In genomic region chr17:31967311-31967710, GRCm38 (mm10) we compare ENCODE assay signal across 15 mouse cellular contexts.
DNase-seq lines count a peak whose midpoint lies in the region; ATAC-seq and TF ChIP-seq lines count a peak whose summit lies in the region.
"Had no signal": no experiment of that assay in that cellular context is flagged by ENCODE, and none has a peak within 500 bp of the region (broad histone marks: within the 10 kb centered on the region; RNA-seq: fewer than 3 reads in every experiment).

No protein-coding gene starts in this region.

- dilution Hi-C loops in CH12.LX (cut with MboI; ENCODE audit: extremely low pct_ligation_motif_present, extremely low pct_unique_long_range_greater_than_20kb, low sequenced_read_pairs) = no loop called here

- H3K9me3 ChIP-seq in forebrain, postnatal 0 days (ENCODE audit: low read length) = no peaks in the 10 kb centered on the region
- no peaks in the 10 kb centered on the region for H3K9me3 ChIP-seq in forebrain, embryonic 11.5 days (ENCODE audit: control insufficient read depth, low read length)
- H3K9me3 ChIP-seq in kidney, postnatal 0 days (replicated peaks; ENCODE audit: low read length) = no peaks in the 10 kb centered on the region
- peaks cover 2% of the 10 kb centered on the region for H3K9me3 ChIP-seq in CH12.LX (replicated peaks; ENCODE audit: low read length)
- H3K9me3 ChIP-seq: lung, embryonic 15.5 days; midbrain, embryonic 10.5 days had no signal

- no peaks in the 10 kb centered on the region for H3K36me3 ChIP-seq in forebrain, postnatal 0 days (ENCODE audit: insufficient read depth)
- no peaks in the 10 kb centered on the region for H3K36me3 ChIP-seq in forebrain, embryonic 11.5 days (ENCODE audit: control insufficient read depth, insufficient read depth, low read length)
- H3K36me3 ChIP-seq in kidney, postnatal 0 days (ENCODE audit: insufficient read depth, low read length) = no peaks in the 10 kb centered on the region
- H3K36me3 ChIP-seq in CH12.LX (replicated peaks in 1 of 2; ENCODE audit: control insufficient read depth in 1 of 2, insufficient read depth in 1 of 2, low read length in 1 of 2) = no peaks in the 10 kb centered on the region
- H3K36me3 ChIP-seq: lung, embryonic 15.5 days; midbrain, embryonic 10.5 days had no signal

- in situ Hi-C loops in CH12.LX (cut with MboI; ENCODE audit: low pct_ligation_motif_present, low pct_unique_long_range_greater_than_20kb, low sequenced_read_pairs) = no loop called here

- peak; percentile 73 for ATAC-seq in forebrain, postnatal 0 days
- no peak for ATAC-seq in forebrain, embryonic 11.5 days (replicated peaks; ENCODE audit: low FRiP score)
- ATAC-seq in kidney, postnatal 0 days (replicated peaks; ENCODE audit: low FRiP score, low read depth) = no peak
- peak; percentile 6 to 28; a peak in 1 of 4 replicates for ATAC-seq in hematopoietic stem cell, adult 5-6 weeks (replicated peaks in 1 of 2; ENCODE audit: insufficient read depth in 1 of 2, low FRiP score in 2 of 2, low TSS enrichment in 1 of 2, low read depth in 1 of 2, poor library complexity in 2 of 2, severe bottlenecking in 2 of 2)
- ATAC-seq in monocyte, adult 5-6 weeks (replicated peaks; ENCODE audit: insufficient number of reproducible peaks, low FRiP score, low TSS enrichment, poor library complexity, severe bottlenecking) = no peak
- ATAC-seq: activated CD4-positive, CD25-positive, alpha-beta regulatory T cell, adult 4 months; inflammation-experienced regulatory T-cells, adult 6 months had no signal

- peak; percentile 49 for DNase-seq in forebrain, postnatal 0 days
- no peak for DNase-seq in forebrain, embryonic 11.5 days (ENCODE audit: low spot score)
- DNase-seq in kidney, postnatal 0 days (ENCODE audit: low spot score) = peak; percentile 41
- DNase-seq in kidney, adult 8-10 months = no peak
- peak; percentile 23 for DNase-seq in CH12.LX (ENCODE audit: extremely low read depth)
- no peak for DNase-seq in left cerebral cortex, adult 11 months (ENCODE audit: low spot score)
- DNase-seq: cerebellum, adult 2 months; thymus, postnatal 25 days had no signal

- H3K79me2 ChIP-seq in CH12.LX (replicated peaks; ENCODE audit: control insufficient read depth, extremely low read depth, insufficient read depth, poor library complexity, severe bottlenecking) = no peaks in the 10 kb centered on the region

- TF ChIP-seq RAD21 in CH12.LX (IDR thresholded peaks at IDR 0.05; ENCODE audit: low read depth, low read length) = no peak

- H3K4me1 ChIP-seq in forebrain, postnatal 0 days (ENCODE audit: insufficient read depth) = no peaks in the 10 kb centered on the region
- H3K4me1 ChIP-seq in forebrain, embryonic 11.5 days (replicated peaks; ENCODE audit: control insufficient read depth, insufficient read depth, low read length) = no peaks in the 10 kb centered on the region
- H3K4me1 ChIP-seq in kidney, postnatal 0 days (replicated peaks; ENCODE audit: insufficient read depth, low read length) = peaks cover 9% of the 10 kb centered on the region
- peaks cover 22 to 58% of the 10 kb centered on the region in 2 experiments for H3K4me1 ChIP-seq in CH12.LX (ENCODE audit: control insufficient read depth in 1 of 2, insufficient read depth in 2 of 2)

- H3K4me2 ChIP-seq in forebrain, postnatal 0 days (ENCODE audit: low read depth) = no peak overlapping the region
- no peak overlapping the region for H3K4me2 ChIP-seq in forebrain, embryonic 11.5 days (ENCODE audit: low read depth, low read length, severe bottlenecking)
- no peak overlapping the region for H3K4me2 ChIP-seq in kidney, postnatal 0 days (ENCODE audit: low read length)
- no peak overlapping the region for H3K4me2 ChIP-seq in CH12.LX (ENCODE audit: insufficient read depth, low read depth, poor library complexity, severe bottlenecking)
- H3K4me2 ChIP-seq: liver, embryonic 11.5 days; lung, embryonic 15.5 days had no signal

- H3K27ac ChIP-seq in forebrain, postnatal 0 days (ENCODE audit: low read depth, low read length) = no peak overlapping the region
- no peak overlapping the region for H3K27ac ChIP-seq in forebrain, embryonic 11.5 days (ENCODE audit: low read depth, low read length)
- H3K27ac ChIP-seq in kidney, postnatal 0 days = peak overlapping the region; percentile 80; the same call in 1 of the 2 replicates
- no peak overlapping the region for H3K27ac ChIP-seq in CH12.LX (ENCODE audit: insufficient read depth, low read depth)
- H3K27ac ChIP-seq: lung, embryonic 15.5 days; midbrain, embryonic 10.5 days had no signal

- H3K4me3 ChIP-seq in forebrain, postnatal 0 days (ENCODE audit: low read depth, low read length) = no peak overlapping the region
- H3K4me3 ChIP-seq in forebrain, embryonic 11.5 days (ENCODE audit: low read depth, low read length) = no peak overlapping the region
- H3K4me3 ChIP-seq in kidney, postnatal 0 days (replicated peaks; ENCODE audit: low read depth, low read length) = no peak overlapping the region
- no peak overlapping the region for H3K4me3 ChIP-seq in CH12.LX (replicated peaks in 1 of 3; ENCODE audit: low read depth in 2 of 3, low read length in 2 of 3, poor library complexity in 1 of 3)
- H3K4me3 ChIP-seq: lung, embryonic 15.5 days; midbrain, embryonic 10.5 days had no signal

- H3K9ac ChIP-seq in forebrain, postnatal 0 days = no peak overlapping the region
- H3K9ac ChIP-seq in forebrain, embryonic 11.5 days (ENCODE audit: low read length) = no peak overlapping the region
- H3K9ac ChIP-seq in kidney, postnatal 0 days (ENCODE audit: low read depth, low read length) = no peak overlapping the region
- H3K9ac ChIP-seq in CH12.LX (ENCODE audit: insufficient read depth, low read depth) = no peak overlapping the region
- H3K9ac ChIP-seq: lung, embryonic 15.5 days had no signal

- TF ChIP-seq CTCF in forebrain, postnatal 0 days (IDR thresholded peaks at IDR 0.05; ENCODE audit: low read depth) = no peak
- no peak for TF ChIP-seq CTCF in kidney, postnatal 0 days (IDR thresholded peaks at IDR 0.05; ENCODE audit: low read depth)
- no peak for TF ChIP-seq CTCF in CH12.LX (conservative IDR thresholded peaks at IDR 0.05 in 1 of 2, IDR thresholded peaks at IDR 0.05 in 1 of 2; ENCODE audit: low read depth in 2 of 2, low read length in 2 of 2)

- WGBS in forebrain, postnatal 0 days = 77% methylated on average over 4 of the region's 4 CpGs
- WGBS in forebrain, embryonic 11.5 days = 89% methylated on average over 4 of the region's 4 CpGs
- WGBS in kidney, postnatal 0 days = 55% methylated on average over 4 of the region's 4 CpGs

- H3K27me3 ChIP-seq in forebrain, postnatal 0 days (ENCODE audit: insufficient read depth, low read length) = no peaks in the 10 kb centered on the region
- H3K27me3 ChIP-seq in forebrain, embryonic 11.5 days (ENCODE audit: control insufficient read depth, insufficient read depth, low read length) = no peaks in the 10 kb centered on the region
- no peaks in the 10 kb centered on the region for H3K27me3 ChIP-seq in kidney, postnatal 0 days (ENCODE audit: insufficient read depth, low read length)
- H3K27me3 ChIP-seq in CH12.LX (replicated peaks) = no peaks in the 10 kb centered on the region
- H3K27me3 ChIP-seq: lung, embryonic 15.5 days had no signal

- TF ChIP-seq EP300 in CH12.LX (IDR thresholded peaks at IDR 0.05; ENCODE audit: low read length) = no peak

- no peak for TF ChIP-seq POLR2A in CH12.LX (IDR thresholded peaks at IDR 0.05; ENCODE audit: low read depth, low read length)

TF ChIP-seq in CH12.LX, 34 proteins besides CTCF, POLR2A, EP300 and RAD21:
- TF ChIP-seq ZMIZ1 (IDR thresholded peaks at IDR 0.05; ENCODE audit: low read depth, low read length) = no peak

Comparison
In these comparisons a context has a peak if more than half of its experiments do, and no peak if none do; other contexts are left out.
1. ATAC-seq: peak in forebrain, postnatal 0 days (single experiment) and hematopoietic stem cell, adult 5-6 weeks (2 of 2); none in forebrain, embryonic 11.5 days (single experiment), kidney, postnatal 0 days (single experiment) and monocyte, adult 5-6 weeks (single experiment).
2. DNase-seq: peak in forebrain, postnatal 0 days (single experiment), kidney, postnatal 0 days (single experiment) and CH12.LX (single experiment); none in forebrain, embryonic 11.5 days (single experiment), kidney, adult 8-10 months (0 of 2) and left cerebral cortex, adult 11 months (single experiment).